Mouse (Mus musculus) thymus, adult 18-20 months (tissue): Measurements from ENCODE around the gene Ggn.
A peak's percentile ranks its signal among the peaks of the same experiment; 100 is the strongest.
"Not testable (repeated sequence)": the region's sequence is repeated elsewhere in the genome, so short reads cannot be mapped to it uniquely, and the experiment has no call there.

Source experiments
- DNase-seq, 2 experiments: peaks; one replicate each; pipeline ENCODE4 v3.0.0; 2022; ENCODE audit warnings: mixed read lengths in 2 of 2

The Ggn gene

GRCm38 (mm10) chr7:29162294-29162693 lies 7.7 kb upstream of the Ggn start:
- no peak for DNase-seq

- DNase-seq, result no peak
Observed at GRCm38 (mm10) chr7:29162750-29163525, 7.1 kb upstream of the Ggn start.

GRCm38 (mm10) chr7:29167656-29168055 lies 2.4 kb upstream of the Ggn start:
- no peak for DNase-seq

- no peak for DNase-seq
Observed at GRCm38 (mm10) chr7:29168121-29168695, 1.8 kb upstream of the Ggn start.

- no peak for DNase-seq
Observed at GRCm38 (mm10) chr7:29168791-29169230, 1.2 kb upstream of the Ggn start.

GRCm38 (mm10) chr7:29169231-29170065 lies 562 bp upstream of the Ggn start:
- DNase-seq, result peak in 1 of 2 experiments; percentile 20

- no peak for DNase-seq
Observed at GRCm38 (mm10) chr7:29170755-29171561, 948 bp downstream of the Ggn start.

- no peak for DNase-seq
Observed at GRCm38 (mm10) chr7:29171562-29172097, 1.6 kb downstream of the Ggn start.

- DNase-seq, result no peak
Observed at GRCm38 (mm10) chr7:29172390-29173016, 2.5 kb downstream of the Ggn start.

GRCm38 (mm10) chr7:29178106-29178505 lies 8.1 kb downstream of the Ggn start:
- no peak for DNase-seq

GRCm38 (mm10) chr7:29179323-29179722 lies 9.3 kb downstream of the Ggn start:
- DNase-seq, result no peak

GRCm38 (mm10) chr7:29180077-29180853 lies 10.3 kb downstream of the Ggn start, which contains the start of gene Psmd8:
Gene Psmd8 (minus strand): TSS chr7:29180701.
- DNase-seq, result peak; percentile 95 to 96

GRCm38 (mm10) chr7:29180854-29181236 lies 10.8 kb downstream of the Ggn start:
- no peak for DNase-seq

GRCm38 (mm10) chr7:29181323-29181722 lies 11.3 kb downstream of the Ggn start:
- not testable (repeated sequence) for DNase-seq

- not testable (repeated sequence) for DNase-seq
Observed at GRCm38 (mm10) chr7:29194230-29194629, 24.2 kb downstream of the Ggn start.

GRCm38 (mm10) chr7:29202577-29202976 lies 32.6 kb downstream of the Ggn start:
- DNase-seq, result no peak

GRCm38 (mm10) chr7:29211013-29211412 lies 41.0 kb downstream of the Ggn start:
- not testable (repeated sequence) for DNase-seq

GRCm38 (mm10) chr7:29211415-29212198 lies 41.6 kb downstream of the Ggn start:
- peak; percentile 72 to 84 for DNase-seq

GRCm38 (mm10) chr7:29212199-29212765 lies 42.3 kb downstream of the Ggn start:
- DNase-seq, result no peak
